Mouse (Mus musculus) heart, embryonic 16.5 days (tissue): ENCODE measurements around the gene Rac2. TPM values are rescaled to one million over a fixed set of nuclear protein-coding genes. Genes with fewer than 3 reads are reported as not detected.
A peak's percentile ranks its signal among the peaks of the same experiment; 100 is the strongest.

Source experiments
- ATAC-seq: fragments of 200-750 bp; cut with Nextera tagmentation; replicated peaks from 2 replicates; pipeline ENCODE4 v1.8.0; 2017; ENCODE audit warnings: moderate number of reproducible peaks; ENCODE audit not compliant: insufficient read depth, low FRiP score; ENCODE audit errors: extremely low read depth
- H3K27ac ChIP-seq: fragments of 300-500 bp; sonication (generic); 2 replicates; pipeline ENCODE4 v1.5.1; 2014; ENCODE audit warnings: mild to moderate bottlenecking, low read length, control low read depth, moderate library complexity
- H3K27me3 ChIP-seq: fragments of 300-500 bp; sonication (generic); 2 replicates; pipeline ENCODE4 v1.6.1; 2014; ENCODE audit warnings: low read length, mixed read lengths; ENCODE audit not compliant: control insufficient read depth, insufficient read depth
- H3K36me3 ChIP-seq: fragments of 300-500 bp; sonication (generic); 2 replicates; pipeline ENCODE4 v1.6.1; 2014; ENCODE audit not compliant: control insufficient read depth, insufficient read depth
- H3K4me1 ChIP-seq: fragments of 300-500 bp; sonication (generic); 2 replicates; pipeline ENCODE4 v1.6.1; 2014; ENCODE audit warnings: low read length, mixed read lengths; ENCODE audit not compliant: control insufficient read depth, insufficient read depth
- H3K4me2 ChIP-seq: fragments of 300-500 bp; sonication (generic); 2 replicates; pipeline ENCODE4 v1.6.1; 2014; ENCODE audit warnings: low read depth, mild to moderate bottlenecking, control low read depth, low read length
- H3K4me3 ChIP-seq: fragments of 300-500 bp; sonication (generic); 2 replicates; pipeline ENCODE4 v1.5.1; 2014; ENCODE audit warnings: mild to moderate bottlenecking, control low read depth, low read length
- H3K9ac ChIP-seq: fragments of 300-500 bp; sonication (generic); 2 replicates; pipeline ENCODE4 v1.6.1; 2014; ENCODE audit warnings: low read length, control low read depth
- H3K9me3 ChIP-seq: fragments of 300-500 bp; sonication (generic); replicated peaks from 2 replicates; pipeline ENCODE4 v1.6.1; 2016; ENCODE audit warnings: low read length; ENCODE audit not compliant: control insufficient read depth
- WGBS: fragments of 180-500 bp; shearing (Covaris S2); extraction: QIAGEN DNeasy Blood & Tissue Kit; methylation state at CpG from one replicate; pipeline ENCODE4 v1.1.7; 2014; 5-methylcytosine and 5-hydroxymethylcytosine counted together
- polyA plus RNA-seq: library from polyadenylated mRNA; unstranded; fragments of >200 nt; fragmentation: Nextera tagmentation; extraction: Ambion mirVana; gene quantifications from 2 replicates; pipeline ENCODE4 v1.2.1, GENCODE M21; 2015

The Rac2 gene
- polyA plus RNA-seq, 1 experiment from 2014 or later, result 88.5 TPM

- no peak overlapping the region; the same call in 1 of the 2 replicates for H3K27ac ChIP-seq
- no peaks in the 10 kb centered on the region for H3K27me3 ChIP-seq
- 68% methylated on average over 10 of the region's 10 CpGs for WGBS
- no peaks in the 10 kb centered on the region for H3K36me3 ChIP-seq
- H3K9ac ChIP-seq, result no peak overlapping the region
- H3K4me3 ChIP-seq, result no peak overlapping the region
- ATAC-seq, result no peak
- H3K4me1 ChIP-seq, result peaks cover 31% of the 10 kb centered on the region
- no peak overlapping the region for H3K4me2 ChIP-seq
- H3K9me3 ChIP-seq, result no peaks in the 10 kb centered on the region
Measured at GRCm38 (mm10) chr15:78532566-78533345, 39.8 kb downstream of the Rac2 start.

- H3K9ac ChIP-seq, result peak overlapping the region; percentile 72
- peak; percentile 82 for ATAC-seq
- H3K27me3 ChIP-seq, result no peaks in the 10 kb centered on the region
- H3K9me3 ChIP-seq, result no peaks in the 10 kb centered on the region
- H3K4me3 ChIP-seq, result peak overlapping the region; percentile 44
- H3K4me1 ChIP-seq, result peaks cover 33% of the 10 kb centered on the region
- under 1% methylated on average over 25 of the region's 25 CpGs for WGBS
- H3K27ac ChIP-seq, result peak overlapping the region; percentile 97
- H3K36me3 ChIP-seq, result no peaks in the 10 kb centered on the region
- peak overlapping the region; percentile 71 for H3K4me2 ChIP-seq
Measured at GRCm38 (mm10) chr15:78531901-78532469, 40.6 kb downstream of the Rac2 start.

DNA sequence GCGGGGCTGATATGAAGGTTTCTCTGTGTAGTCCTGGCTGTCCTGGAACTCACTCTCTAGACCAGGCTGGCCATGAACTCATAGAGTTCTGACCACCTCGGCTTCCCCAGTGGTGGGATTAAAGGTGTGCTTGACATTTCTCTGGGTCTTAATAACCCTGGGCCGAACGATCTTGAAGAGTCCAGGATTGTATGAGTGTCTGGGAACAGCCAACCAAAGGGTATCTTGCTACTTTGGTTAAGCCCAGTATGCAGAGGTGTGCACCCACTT lies 41.2 kb downstream of the Rac2 start:
- 65% methylated on average over 4 of the region's 4 CpGs for WGBS
- Histone ChIP-seq H3K4me1 (peaks cover 33% of the 10 kb centered on the region), H3K27me3 (no peaks in the 10 kb centered on the region), H3K4me2 (peak overlapping the region; percentile 71), H3K4me3 (peak overlapping the region; percentile 44), H3K9ac (peak overlapping the region; percentile 72), H3K36me3 (no peaks in the 10 kb centered on the region), H3K27ac (peak overlapping the region; percentile 97), H3K9me3 (no peaks in the 10 kb centered on the region)
- ATAC-seq, result no peak

DNA sequence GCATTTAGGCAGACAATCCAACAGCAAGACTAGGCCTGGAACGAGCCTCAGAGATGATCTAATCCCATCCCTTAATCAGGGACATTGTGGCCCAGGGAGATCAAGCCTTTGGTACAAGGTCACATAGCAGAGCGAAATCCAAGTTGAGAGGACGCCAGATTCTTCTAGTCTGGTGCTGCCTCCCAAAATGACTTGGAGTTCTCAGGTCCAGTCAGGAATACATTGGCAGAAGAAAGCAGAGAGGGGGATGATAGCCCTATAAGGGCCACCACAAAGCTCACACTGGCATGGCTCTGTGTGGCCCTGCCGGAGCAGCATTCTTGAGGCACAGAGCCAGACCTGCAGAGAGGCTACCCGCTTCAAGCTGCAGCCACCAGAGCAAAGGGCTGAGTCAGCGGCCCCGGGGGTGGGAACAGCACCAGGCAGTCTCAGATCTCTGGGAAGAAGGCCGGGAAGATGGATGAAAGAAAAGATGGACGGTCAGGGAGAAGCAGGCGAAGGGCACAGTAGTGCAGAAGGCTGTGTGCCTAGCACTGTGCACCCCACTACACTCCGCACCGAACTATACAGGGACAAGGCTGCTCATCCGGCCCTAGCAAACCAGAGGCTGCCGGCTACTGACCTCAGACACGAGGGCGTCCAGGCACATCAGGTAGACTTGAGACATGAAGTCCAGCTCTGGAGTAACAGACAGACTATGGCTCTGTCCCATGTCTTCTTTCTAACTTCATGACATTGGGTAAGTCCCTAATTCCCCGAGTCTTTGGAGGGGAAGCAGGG lies 41.7 kb downstream of the Rac2 start, which contains the start of gene C1qtnf6:
Gene C1qtnf6 (minus strand): TSS at position 746 of the 780 bp plus-strand sequence.
- Histone ChIP-seq H3K4me3 (peak within 1 kb of the TSS; percentile 44), H3K9ac (peak within 1 kb of the TSS; percentile 72), H3K27me3 (no peaks in the 10 kb centered on the region), H3K4me1 (peaks cover 33% of the 10 kb centered on the region), H3K36me3 (no peaks in the 10 kb centered on the region), H3K27ac (peak within 1 kb of the TSS; percentile 97), H3K4me2 (peak within 1 kb of the TSS; percentile 71), H3K9me3 (no peaks in the 10 kb centered on the region)
- no peak for ATAC-seq
- WGBS, result 56% methylated on average over 17 of the region's 17 CpGs

DNA sequence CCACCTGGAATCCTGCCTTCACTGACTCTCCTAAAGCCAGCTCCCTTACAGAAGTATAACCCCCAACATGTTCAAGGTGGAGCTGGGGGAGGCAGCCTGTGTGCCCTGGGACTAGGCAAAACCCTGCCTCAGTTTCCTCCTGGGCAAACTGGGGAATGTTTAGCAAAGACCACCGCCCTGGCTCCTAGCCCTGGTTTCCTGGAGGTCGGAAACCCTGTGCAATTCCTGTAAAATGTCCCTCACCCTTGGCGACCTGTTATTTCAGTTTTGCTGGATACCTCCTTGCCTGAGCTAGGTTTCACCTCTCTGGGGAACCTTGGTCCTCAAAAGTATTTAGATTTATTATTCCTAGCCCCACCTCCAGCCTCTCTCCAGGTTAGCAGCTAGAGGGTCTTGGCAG lies 42.4 kb downstream of the Rac2 start:
- Histone ChIP-seq H3K36me3 (no peaks in the 10 kb centered on the region), H3K27ac (peak overlapping the region; percentile 97), H3K27me3 (no peaks in the 10 kb centered on the region), H3K4me2 (no peak overlapping the region), H3K4me3 (no peak overlapping the region), H3K9ac (no peak overlapping the region; the same call in 1 of the 2 replicates), H3K9me3 (no peaks in the 10 kb centered on the region), H3K4me1 (peaks cover 33% of the 10 kb centered on the region)
- ATAC-seq, result no peak
- 76% methylated on average over 3 of the region's 3 CpGs for WGBS

- Histone ChIP-seq H3K27ac (peak overlapping the region; percentile 97), H3K9me3 (no peaks in the 10 kb centered on the region), H3K27me3 (no peaks in the 10 kb centered on the region), H3K4me2 (peak overlapping the region; percentile 70), H3K4me1 (peaks cover 33% of the 10 kb centered on the region), H3K9ac (peak overlapping the region; percentile 75), H3K4me3 (peak overlapping the region; percentile 56), H3K36me3 (no peaks in the 10 kb centered on the region)
- WGBS, result 4% methylated on average over 15 of the region's 15 CpGs
- peak; percentile 61 for ATAC-seq
Measured at GRCm38 (mm10) chr15:78529428-78529990, 43.1 kb downstream of the Rac2 start.

DNA sequence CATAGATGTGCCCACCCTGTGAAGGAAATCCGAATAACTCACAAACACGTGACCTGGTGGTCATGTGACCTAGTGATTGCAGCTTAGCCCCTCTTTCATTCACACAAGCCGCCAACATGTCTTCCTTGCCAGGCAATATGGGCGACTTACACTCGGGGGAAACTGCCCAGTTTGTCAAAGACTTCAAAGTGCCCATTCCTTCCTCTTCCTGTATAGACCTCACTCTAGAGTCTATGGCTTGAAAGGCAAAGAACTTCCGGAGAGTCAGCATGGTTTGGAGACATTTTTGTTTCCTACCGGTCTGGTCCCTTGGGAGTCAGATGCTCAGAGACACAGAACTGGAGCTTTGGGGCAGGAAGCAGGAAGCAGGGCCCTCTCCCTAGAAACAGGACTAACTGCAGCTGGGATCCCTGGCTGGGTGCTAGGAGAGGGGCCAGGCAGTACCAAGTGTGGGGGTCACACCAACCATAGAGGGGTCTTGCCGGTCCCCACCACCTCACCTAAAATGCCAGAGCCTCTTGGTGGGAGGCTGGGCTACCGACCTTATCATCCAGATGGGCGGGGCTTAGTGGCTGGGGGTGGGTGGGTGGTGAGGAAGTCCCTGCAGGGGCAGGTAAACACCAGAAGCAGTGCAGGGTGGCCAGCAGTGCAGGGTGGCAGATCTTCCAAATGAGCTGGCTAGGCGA lies 43.7 kb downstream of the Rac2 start:
- ATAC-seq, result no peak
- Histone ChIP-seq H3K9ac (peak overlapping the region; percentile 75), H3K4me3 (peak overlapping the region; percentile 56), H3K4me2 (peak overlapping the region; percentile 70), H3K36me3 (no peaks in the 10 kb centered on the region), H3K27ac (peak overlapping the region; percentile 97), H3K27me3 (no peaks in the 10 kb centered on the region), H3K4me1 (peaks cover 33% of the 10 kb centered on the region), H3K9me3 (no peaks in the 10 kb centered on the region)
- WGBS, result 33% methylated on average over 11 of the region's 11 CpGs

DNA sequence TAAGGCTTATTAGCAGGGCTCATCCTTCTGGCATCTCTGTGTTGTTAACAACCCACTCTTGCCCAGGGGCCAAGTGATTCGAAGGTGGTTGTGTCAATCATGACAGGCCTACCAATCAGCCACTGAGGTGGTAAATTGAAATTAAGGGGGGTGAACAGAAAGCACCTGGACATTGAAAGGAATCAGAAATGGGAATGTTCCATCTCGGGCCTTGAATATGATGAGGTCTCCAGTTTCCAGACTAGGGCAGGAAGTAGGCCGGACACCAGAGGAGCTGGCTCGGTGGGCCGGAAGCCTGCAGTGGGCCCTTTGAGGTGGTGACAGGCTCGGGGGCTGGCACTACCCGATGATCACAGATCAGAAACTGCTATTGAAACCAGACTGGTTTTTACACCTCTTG lies 44.6 kb downstream of the Rac2 start:
- ATAC-seq, result no peak
- Histone ChIP-seq H3K9me3 (no peaks in the 10 kb centered on the region), H3K27ac (peak overlapping the region; percentile 97), H3K4me1 (peaks cover 33% of the 10 kb centered on the region), H3K36me3 (no peaks in the 10 kb centered on the region), H3K9ac (peak overlapping the region; percentile 11; the same call in 1 of the 2 replicates), H3K4me3 (no peak overlapping the region), H3K4me2 (peak overlapping the region; percentile 70), H3K27me3 (no peaks in the 10 kb centered on the region)
- 41% methylated on average over 7 of the region's 7 CpGs for WGBS
